Mouse (Mus musculus): ENCODE results near the gene Mrpl45. TPM values are rescaled to one million over a fixed set of nuclear protein-coding genes. Genes with fewer than 3 reads are reported as not detected.
"Not testable (repeated sequence)": the region's sequence is repeated elsewhere in the genome, so short reads cannot be mapped to it uniquely, and the experiment has no call there.

The Mrpl45 gene
- polyA plus RNA-seq, 1 experiment, result 40.6 TPM

DNA sequence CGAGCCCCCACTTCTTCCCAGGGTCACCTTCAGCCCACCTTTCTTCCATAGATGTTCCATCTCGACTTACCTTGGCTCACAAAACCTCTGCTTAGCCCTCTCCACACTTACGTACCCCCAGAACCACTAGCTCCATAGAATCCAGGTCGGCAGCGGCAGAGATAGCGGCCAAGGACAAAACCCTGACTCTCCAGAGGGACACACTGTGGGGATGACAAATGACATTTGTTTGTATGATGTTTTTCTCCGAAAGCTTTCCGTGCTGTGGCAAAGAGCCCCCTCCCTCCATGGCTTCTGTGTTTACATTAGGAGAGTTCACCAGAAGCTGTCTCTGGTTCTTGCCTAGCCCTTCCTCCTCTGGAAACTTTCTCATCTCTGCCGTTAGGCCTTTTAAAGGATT, 31.8 kb downstream of the Mrpl45 start:
- H3K27me3 ChIP-seq (ENCODE audit: control insufficient read depth, insufficient read depth, low read length), result no peaks in the 10 kb centered on the region
- DNase-seq, result no peak
- 91% methylated on average over 9 of the region's 9 CpGs for WGBS
- H3K27ac ChIP-seq (ENCODE audit: insufficient read depth, low read length), result no peak overlapping the region
- no peak for TF ChIP-seq POLR2A (IDR thresholded peaks at IDR 0.05; ENCODE audit: borderline replicate concordance, insufficient read depth, low read length)
- TF ChIP-seq CTCF (IDR thresholded peaks at IDR 0.05; ENCODE audit: borderline replicate concordance, insufficient read depth, low read depth, low read length), result no peak
- peaks cover 38% of the 10 kb centered on the region for H3K4me1 ChIP-seq (ENCODE audit: control insufficient read depth, insufficient read depth, low read length)
- H3K4me3 ChIP-seq (replicated peaks; ENCODE audit: insufficient read depth, low read depth, low read length), result no peak overlapping the region

DNA sequence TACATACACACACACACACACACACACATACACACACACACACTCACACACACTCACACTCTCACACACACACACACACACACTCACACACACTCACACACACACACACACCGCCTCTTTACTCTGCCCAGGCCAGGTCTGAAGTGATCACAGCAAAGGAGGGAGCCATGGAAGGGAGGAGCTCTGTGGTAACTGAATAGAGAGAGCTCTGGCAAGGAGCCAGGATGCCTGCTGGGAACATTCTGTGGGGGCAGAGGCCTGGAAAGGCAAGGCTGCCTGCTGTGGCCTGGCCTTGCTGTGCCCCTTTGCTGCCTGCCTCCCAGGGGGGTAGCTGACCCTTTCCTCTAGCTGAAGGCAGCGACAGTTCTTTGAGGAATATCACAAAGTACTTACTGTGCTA, 34.5 kb downstream of the Mrpl45 start:
- no peak overlapping the region for H3K4me3 ChIP-seq (replicated peaks; ENCODE audit: insufficient read depth, low read depth, low read length)
- 32% methylated on average over 2 of the region's 2 CpGs for WGBS
- H3K27ac ChIP-seq (ENCODE audit: insufficient read depth, low read length), result no peak overlapping the region
- peaks cover 38% of the 10 kb centered on the region for H3K4me1 ChIP-seq (ENCODE audit: control insufficient read depth, insufficient read depth, low read length)
- H3K27me3 ChIP-seq (ENCODE audit: control insufficient read depth, insufficient read depth, low read length), result no peaks in the 10 kb centered on the region
- TF ChIP-seq POLR2A (IDR thresholded peaks at IDR 0.05; ENCODE audit: borderline replicate concordance, insufficient read depth, low read length), result no peak
- no peak for TF ChIP-seq CTCF (IDR thresholded peaks at IDR 0.05; ENCODE audit: borderline replicate concordance, insufficient read depth, low read depth, low read length)
- peak; percentile 68 to 73 for DNase-seq

DNA sequence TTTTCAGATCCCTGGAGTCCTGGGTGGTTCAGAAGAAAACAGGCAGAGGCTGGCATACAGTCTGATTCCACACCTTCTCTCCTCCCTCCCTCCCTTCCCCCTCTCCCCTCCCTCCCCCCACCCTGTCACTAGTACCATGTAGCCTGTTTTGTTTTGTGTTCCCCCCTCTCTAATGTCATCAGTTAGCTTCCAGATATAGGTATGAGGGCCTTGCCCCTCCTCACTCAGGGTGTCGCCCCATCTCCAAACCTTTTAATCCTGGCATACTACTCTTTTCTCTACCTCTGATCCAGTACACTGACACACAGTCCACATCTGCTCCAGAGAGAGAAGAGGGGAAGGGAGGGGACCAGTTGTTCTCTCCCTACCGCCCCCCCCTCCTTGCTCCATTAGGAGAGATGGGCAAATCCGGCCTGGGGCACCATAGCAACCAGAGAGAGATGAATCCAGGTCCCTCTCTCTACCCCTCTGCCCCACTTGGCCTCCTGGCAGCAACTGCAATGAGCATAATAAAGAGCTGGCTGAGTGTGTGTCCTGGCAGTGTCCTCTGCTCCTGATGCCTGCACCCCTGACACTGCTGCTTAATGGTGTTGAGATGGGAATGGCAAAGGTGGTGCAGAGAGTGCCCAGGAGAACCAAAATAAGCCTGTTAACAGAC, 36.6 kb downstream of the Mrpl45 start, which contains the start of gene Gpr179:
TSS of gene Gpr179 (minus strand) at position 51 of the 658 bp plus-strand sequence.
- no peak for DNase-seq
- Histone ChIP-seq H3K4me3 (replicated peaks; ENCODE audit: insufficient read depth, low read depth, low read length) (no peak within 1 kb of the TSS), H3K4me1 (ENCODE audit: control insufficient read depth, insufficient read depth, low read length) (peaks cover 21% of the 10 kb centered on the region), H3K27ac (ENCODE audit: insufficient read depth, low read length) (no peak within 1 kb of the TSS), H3K27me3 (ENCODE audit: control insufficient read depth, insufficient read depth, low read length) (no peaks in the 10 kb centered on the region)
- TF ChIP-seq POLR2A (IDR thresholded peaks at IDR 0.05; ENCODE audit: borderline replicate concordance, insufficient read depth, low read length), result no peak
- no peak for TF ChIP-seq CTCF (IDR thresholded peaks at IDR 0.05; ENCODE audit: borderline replicate concordance, insufficient read depth, low read depth, low read length)
- 68% methylated on average over 3 of the region's 3 CpGs for WGBS

DNA sequence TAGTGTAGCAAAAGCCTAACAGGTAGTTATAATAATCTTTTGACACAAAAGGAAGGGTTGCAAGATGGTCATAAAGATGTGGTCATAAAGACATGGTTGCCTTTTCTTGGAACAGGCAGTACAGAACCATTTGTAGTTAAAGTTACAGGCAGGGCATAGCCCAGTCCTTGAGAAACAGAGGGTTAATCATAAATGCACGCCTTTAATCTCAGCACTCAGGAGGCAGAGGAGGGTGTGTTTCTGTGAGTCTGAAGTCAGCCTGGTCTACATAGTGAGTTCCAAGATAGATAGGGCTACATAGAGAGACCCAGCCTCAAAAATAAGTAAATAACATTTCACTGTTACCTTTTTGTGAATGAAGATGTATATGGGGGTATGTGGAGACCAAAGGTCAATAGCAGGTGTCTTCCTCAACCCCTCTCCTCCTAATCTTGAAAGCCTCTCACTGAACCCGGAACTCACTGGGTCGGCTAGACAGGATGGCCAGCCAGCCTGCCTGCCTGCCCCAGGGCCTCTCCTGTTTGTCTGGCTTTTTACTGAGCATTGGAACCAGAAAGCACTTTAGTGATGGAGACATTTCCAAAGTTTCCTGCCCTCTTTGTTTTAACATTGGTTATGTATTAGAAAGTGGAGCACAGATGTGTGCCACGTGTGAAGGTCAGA, 37.5 kb downstream of the Mrpl45 start:
- Histone ChIP-seq H3K4me3 (replicated peaks; ENCODE audit: insufficient read depth, low read depth, low read length) (no peak overlapping the region), H3K27me3 (ENCODE audit: control insufficient read depth, insufficient read depth, low read length) (no peaks in the 10 kb centered on the region), H3K4me1 (ENCODE audit: control insufficient read depth, insufficient read depth, low read length) (peaks cover 21% of the 10 kb centered on the region), H3K27ac (ENCODE audit: insufficient read depth, low read length) (no peak overlapping the region)
- TF ChIP-seq POLR2A (IDR thresholded peaks at IDR 0.05; ENCODE audit: borderline replicate concordance, insufficient read depth, low read length), result no peak
- no peak for TF ChIP-seq CTCF (IDR thresholded peaks at IDR 0.05; ENCODE audit: borderline replicate concordance, insufficient read depth, low read depth, low read length)
- DNase-seq, result no peak
- 79% methylated on average over 4 of the region's 4 CpGs for WGBS

DNA sequence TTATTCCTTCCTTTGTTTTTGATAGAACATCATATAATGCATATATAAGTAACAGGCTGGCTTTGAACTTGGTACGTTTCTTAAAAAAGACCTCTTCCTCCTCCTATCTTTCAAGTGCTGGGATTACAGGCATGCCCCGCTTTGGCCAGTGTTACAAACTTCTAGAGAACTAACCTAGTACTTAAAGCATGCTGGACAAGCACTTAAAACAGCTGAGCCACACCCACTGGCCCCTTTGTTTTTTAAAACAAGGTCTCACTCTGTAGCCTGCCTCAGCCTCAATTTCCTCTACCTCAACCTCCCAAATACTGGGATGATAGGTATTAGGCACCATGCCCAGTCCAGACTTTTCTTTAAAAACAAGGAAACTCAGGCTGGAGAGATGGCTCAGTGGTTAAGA, 39.1 kb downstream of the Mrpl45 start:
- no peak overlapping the region for H3K27ac ChIP-seq (ENCODE audit: insufficient read depth, low read length)
- H3K27me3 ChIP-seq (ENCODE audit: control insufficient read depth, insufficient read depth, low read length), result no peaks in the 10 kb centered on the region
- H3K4me3 ChIP-seq (replicated peaks; ENCODE audit: insufficient read depth, low read depth, low read length), result no peak overlapping the region
- DNase-seq, result no peak
- WGBS, result 93% methylated on average over 2 of the region's 2 CpGs
- peaks cover 19% of the 10 kb centered on the region for H3K4me1 ChIP-seq (ENCODE audit: control insufficient read depth, insufficient read depth, low read length)
- no peak for TF ChIP-seq CTCF (IDR thresholded peaks at IDR 0.05; ENCODE audit: borderline replicate concordance, insufficient read depth, low read depth, low read length)
- TF ChIP-seq POLR2A (IDR thresholded peaks at IDR 0.05; ENCODE audit: borderline replicate concordance, insufficient read depth, low read length), result no peak

DNA sequence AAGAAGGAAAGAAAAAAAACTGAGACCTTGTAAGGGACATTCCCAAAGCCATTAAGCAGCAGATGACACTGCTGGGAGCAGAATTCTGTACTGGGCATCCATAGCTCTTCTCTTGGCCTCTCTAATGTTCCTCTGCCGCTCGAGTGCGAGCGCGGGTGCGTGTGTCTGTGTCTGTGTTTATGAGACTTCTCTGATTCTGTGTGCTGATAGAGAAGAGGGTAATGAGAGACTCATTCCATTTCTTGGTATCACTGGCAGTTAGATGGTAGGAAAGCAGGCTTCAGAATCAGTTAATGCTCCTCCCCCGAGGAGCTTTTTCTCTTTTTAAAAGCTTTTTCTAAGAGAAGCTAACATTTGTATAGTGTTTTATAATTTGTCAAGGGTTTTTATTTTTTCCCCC, 39.7 kb downstream of the Mrpl45 start:
- Histone ChIP-seq H3K27me3 (ENCODE audit: control insufficient read depth, insufficient read depth, low read length) (no peaks in the 10 kb centered on the region), H3K4me1 (ENCODE audit: control insufficient read depth, insufficient read depth, low read length) (peaks cover 13% of the 10 kb centered on the region), H3K4me3 (replicated peaks; ENCODE audit: insufficient read depth, low read depth, low read length) (no peak overlapping the region), H3K27ac (ENCODE audit: insufficient read depth, low read length) (no peak overlapping the region)
- no peak for DNase-seq
- 90% methylated on average over 7 of the region's 7 CpGs for WGBS
- no peak for TF ChIP-seq POLR2A (IDR thresholded peaks at IDR 0.05; ENCODE audit: borderline replicate concordance, insufficient read depth, low read length)
- TF ChIP-seq CTCF (IDR thresholded peaks at IDR 0.05; ENCODE audit: borderline replicate concordance, insufficient read depth, low read depth, low read length), result no peak

DNA sequence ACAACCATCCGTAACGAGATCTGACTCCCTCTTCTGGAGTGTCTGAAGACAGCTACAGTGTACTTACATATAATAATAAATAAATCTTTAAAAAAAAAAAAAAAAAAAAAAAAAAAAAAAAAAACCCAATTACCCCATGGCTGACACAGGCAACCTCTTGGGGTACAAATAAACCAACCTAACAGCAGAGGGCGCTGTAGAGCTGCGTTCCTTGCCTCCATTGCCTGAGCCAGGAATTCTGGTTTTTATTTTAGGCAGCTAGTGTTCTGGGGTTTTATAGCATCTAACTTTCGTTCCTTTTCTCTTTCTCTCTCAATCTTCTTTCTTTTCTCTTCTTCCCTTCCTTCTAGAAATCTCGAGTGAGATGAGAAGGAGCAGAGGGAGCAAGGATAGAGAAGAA, 42.1 kb downstream of the Mrpl45 start:
- DNase-seq, result peak; percentile 73 to 80
- not testable (repeated sequence) for H3K4me3 ChIP-seq (replicated peaks; ENCODE audit: insufficient read depth, low read depth, low read length); H3K27ac ChIP-seq (ENCODE audit: insufficient read depth, low read length); H3K27me3 ChIP-seq (ENCODE audit: control insufficient read depth, insufficient read depth, low read length); H3K4me1 ChIP-seq (ENCODE audit: control insufficient read depth, insufficient read depth, low read length)
- peak; percentile 77 for TF ChIP-seq CTCF (IDR thresholded peaks at IDR 0.05; ENCODE audit: borderline replicate concordance, insufficient read depth, low read depth, low read length)
- WGBS, result 11% methylated on average over 6 of the region's 6 CpGs
